Mouse (Mus musculus) mouse trophoblast stem cell (cell line): Measurements from ENCODE around the gene Furin.

Source experiments
- in situ Hi-C, 2 experiments: fragments of 300-500 bp; cut with MseI, MboI; formaldehyde crosslinking; loops; 2 replicates in 1 of 2; 3 replicates in 1 of 2; pipeline ENCODE4 v1.15.1; 2025

Gene Furin

GRCm38 (mm10) chr7:80405188-80405695, at the start of gene Furin:
Gene Furin (minus strand): TSS chr7:80405436.
- in situ Hi-C loops: no loop called here

GRCm38 (mm10) chr7:80454786-80455185, 49.5 kb upstream of the Furin start:
- in situ Hi-C loops: no loop called here

GRCm38 (mm10) chr7:80453997-80454396, 48.8 kb upstream of the Furin start:
- in situ Hi-C loops: no loop called here

GRCm38 (mm10) chr7:80453121-80453520, 47.9 kb upstream of the Furin start:
- in situ Hi-C loops: no loop called here

GRCm38 (mm10) chr7:80452241-80452640, 47.0 kb upstream of the Furin start:
- in situ Hi-C loops: no loop called here

- in situ Hi-C loops: no loop called here
Measured at GRCm38 (mm10) chr7:80451550-80452232, 46.5 kb upstream of the Furin start.

GRCm38 (mm10) chr7:80450354-80450753, 45.1 kb upstream of the Furin start:
- in situ Hi-C loops: no loop called here

GRCm38 (mm10) chr7:80449620-80450091, 44.4 kb upstream of the Furin start:
- in situ Hi-C loops: no loop called here

- in situ Hi-C loops: no loop called here
Measured at GRCm38 (mm10) chr7:80447336-80447735, 42.1 kb upstream of the Furin start.

GRCm38 (mm10) chr7:80446221-80446878, 41.1 kb upstream of the Furin start:
- in situ Hi-C loops: no loop called here

GRCm38 (mm10) chr7:80445492-80445891, 40.3 kb upstream of the Furin start:
- in situ Hi-C loops: no loop called here

GRCm38 (mm10) chr7:80444401-80445249, 39.4 kb upstream of the Furin start:
- in situ Hi-C loops: no loop called here

GRCm38 (mm10) chr7:80443124-80443523, 37.9 kb upstream of the Furin start:
- in situ Hi-C loops: no loop called here

GRCm38 (mm10) chr7:80441986-80442904, 37.0 kb upstream of the Furin start:
- in situ Hi-C loops: no loop called here

GRCm38 (mm10) chr7:80440685-80441084, 35.4 kb upstream of the Furin start:
- in situ Hi-C loops: no loop called here

- in situ Hi-C loops: no loop called here
Measured at GRCm38 (mm10) chr7:80439789-80440488, 34.7 kb upstream of the Furin start.

GRCm38 (mm10) chr7:80439032-80439760, 34.0 kb upstream of the Furin start:
- in situ Hi-C loops: no loop called here

GRCm38 (mm10) chr7:80436571-80436970, 31.3 kb upstream of the Furin start:
- in situ Hi-C loops: no loop called here

GRCm38 (mm10) chr7:80435594-80435993, 30.4 kb upstream of the Furin start:
- in situ Hi-C loops: no loop called here

GRCm38 (mm10) chr7:80429661-80430060, 24.4 kb upstream of the Furin start:
- in situ Hi-C loops: no loop called here
